Mouse (Mus musculus) frontal cortex, adult 2 months (tissue): ENCODE measurements around the gene Copb1. TPM values are rescaled to one million over a fixed set of nuclear protein-coding genes. Genes with fewer than 3 reads are reported as not detected.
"Not testable (repeated sequence)": the region's sequence is repeated elsewhere in the genome, so short reads cannot be mapped to it uniquely, and the experiment has no call there.

Experiments
- DNase-seq, 2 experiments: peaks; one replicate each; pipeline ENCODE4 v3.0.0; 2022; ENCODE audit warnings: low spot score in 1 of 2; ENCODE audit errors: extremely low spot score in 1 of 2
- polyA plus RNA-seq: library from polyadenylated mRNA; depleted of rRNA; stranded (reverse); fragments of >200 nt; gene quantifications from 2 replicates; pipeline ENCODE4 v1.2.3, GENCODE M21; 2012

The Copb1 gene
- polyA plus RNA-seq, 1 experiment = 46.2 TPM

DNA sequence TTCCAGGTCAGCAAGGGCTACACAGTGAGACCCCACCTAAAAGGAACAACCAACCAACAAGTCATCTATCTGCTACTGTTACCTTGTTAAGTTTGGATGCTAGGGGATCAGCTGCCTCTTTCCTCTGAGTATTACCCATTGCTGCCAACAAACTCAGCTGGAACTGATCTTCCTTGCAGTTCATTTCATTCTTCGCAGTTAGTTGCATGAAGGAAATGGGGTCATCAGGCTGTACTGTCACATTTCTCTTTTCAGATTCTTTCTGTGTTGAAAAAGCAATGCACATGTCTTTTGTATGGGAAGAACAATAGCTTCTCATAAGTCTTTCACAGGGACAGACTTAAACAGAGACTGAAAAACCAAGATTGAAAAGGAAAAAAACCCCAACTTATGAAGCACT, 28.0 kb downstream of the Copb1 start:
- DNase-seq = no peak

DNA sequence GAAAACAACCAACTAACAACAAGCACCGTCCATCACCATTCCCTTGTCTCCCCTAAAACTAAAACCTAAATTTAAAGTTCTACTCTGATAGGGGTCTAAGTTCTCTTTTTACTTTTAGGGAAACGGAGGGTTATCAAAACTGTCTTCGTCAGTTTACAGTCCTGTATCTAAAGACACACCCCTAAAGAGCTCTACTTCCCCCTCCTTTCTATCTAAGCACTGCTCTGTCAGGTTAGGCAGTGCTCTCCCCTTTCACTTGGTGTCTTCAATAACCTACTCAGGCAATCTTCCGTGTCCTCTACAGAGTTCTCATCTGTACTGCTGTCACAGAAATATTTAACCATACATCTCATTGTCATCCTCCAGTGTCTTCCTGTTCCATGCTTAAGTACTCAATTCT, 34.1 kb downstream of the Copb1 start:
- no peak for DNase-seq

DNA sequence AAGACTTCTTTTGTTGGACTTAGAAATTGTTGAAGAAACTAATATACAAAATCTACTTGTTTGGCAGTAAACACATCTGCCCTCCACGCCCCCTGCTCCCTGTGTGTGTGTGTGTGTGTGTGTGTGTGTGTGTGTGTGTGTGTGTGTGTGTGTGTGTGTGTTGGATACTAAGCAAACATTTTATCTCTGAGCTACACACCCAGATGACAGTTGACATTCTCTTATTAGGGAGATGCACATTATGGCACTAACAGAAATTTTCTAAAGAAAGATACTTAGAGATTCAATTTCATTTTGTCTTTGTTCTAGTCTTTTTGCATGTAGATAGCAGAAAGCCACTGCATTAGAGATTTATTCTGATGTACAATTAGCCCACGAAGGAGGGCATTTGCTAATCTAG, 37.6 kb downstream of the Copb1 start:
- DNase-seq = no peak

- no peak for DNase-seq
Measured at GRCm38 (mm10) chr7:114214385-114214784, 40.1 kb downstream of the Copb1 start.

- peak in 1 of 2 experiments; percentile 78 for DNase-seq
Measured at GRCm38 (mm10) chr7:114213537-114213936, 41.0 kb downstream of the Copb1 start.

DNA sequence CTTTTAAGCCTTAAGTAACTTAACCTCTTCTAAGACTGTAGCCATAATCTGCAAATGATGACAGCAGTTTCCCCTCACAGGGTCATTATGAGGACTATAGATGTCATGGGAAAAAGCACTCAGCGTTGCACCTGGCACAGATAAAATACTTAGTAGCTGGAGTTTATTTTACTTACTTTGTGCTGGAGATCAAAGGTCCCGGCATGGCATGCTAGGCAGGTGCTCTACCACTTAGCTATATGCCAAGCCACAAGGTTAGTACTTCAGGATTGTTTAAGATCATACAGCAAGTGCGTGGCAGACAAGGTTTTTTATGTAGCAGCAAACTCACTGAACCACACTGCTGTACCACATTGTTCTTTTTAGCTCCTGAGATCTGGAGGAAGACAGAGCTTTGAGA, 43.9 kb downstream of the Copb1 start:
- no peak for DNase-seq

- no peak for DNase-seq
Measured at GRCm38 (mm10) chr7:114209841-114210240, 44.7 kb downstream of the Copb1 start.

DNA sequence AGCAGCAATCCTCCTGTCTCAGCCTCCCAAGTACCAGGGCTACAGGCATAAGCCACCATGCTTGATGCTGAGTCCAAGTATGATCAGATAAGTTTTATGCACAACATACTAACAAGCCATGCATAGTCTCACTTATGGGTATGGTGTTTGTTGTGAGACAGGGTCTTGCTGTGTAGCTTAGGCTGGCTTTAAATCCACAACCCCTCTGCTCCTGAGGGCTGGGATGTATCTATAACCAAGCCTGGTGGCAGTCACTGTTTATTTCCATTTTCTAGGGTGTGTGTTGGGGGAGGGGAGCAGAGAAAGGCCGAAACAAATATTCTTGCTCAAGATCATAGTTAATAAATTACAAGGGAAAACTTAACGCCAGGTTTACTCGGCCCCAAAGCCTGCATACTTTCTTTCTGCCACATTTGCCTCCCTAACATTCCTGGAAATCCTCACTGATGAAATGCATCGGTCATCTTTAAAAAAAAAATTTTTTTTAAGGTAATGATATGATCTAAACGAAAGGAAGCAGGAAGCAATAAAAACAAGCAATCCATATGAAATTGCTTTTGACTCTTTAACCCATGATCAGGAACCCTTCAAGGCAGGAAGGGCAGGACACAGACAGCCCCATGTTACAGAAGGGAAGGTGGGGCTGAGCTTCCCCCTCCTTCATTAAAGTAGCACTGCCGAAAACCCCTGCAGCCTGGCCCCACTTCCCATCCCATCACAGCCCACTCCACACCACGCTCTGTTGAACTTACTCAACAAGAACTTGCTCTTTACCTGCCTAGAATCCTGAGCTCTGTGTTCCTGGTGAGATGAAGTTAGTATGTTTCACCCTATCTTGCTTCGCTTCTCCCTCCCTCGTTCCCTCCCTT, 50.8 kb downstream of the Copb1 start:
- no peak for DNase-seq

- DNase-seq = no peak
Measured at GRCm38 (mm10) chr7:114202972-114203404, 51.5 kb downstream of the Copb1 start.

DNA sequence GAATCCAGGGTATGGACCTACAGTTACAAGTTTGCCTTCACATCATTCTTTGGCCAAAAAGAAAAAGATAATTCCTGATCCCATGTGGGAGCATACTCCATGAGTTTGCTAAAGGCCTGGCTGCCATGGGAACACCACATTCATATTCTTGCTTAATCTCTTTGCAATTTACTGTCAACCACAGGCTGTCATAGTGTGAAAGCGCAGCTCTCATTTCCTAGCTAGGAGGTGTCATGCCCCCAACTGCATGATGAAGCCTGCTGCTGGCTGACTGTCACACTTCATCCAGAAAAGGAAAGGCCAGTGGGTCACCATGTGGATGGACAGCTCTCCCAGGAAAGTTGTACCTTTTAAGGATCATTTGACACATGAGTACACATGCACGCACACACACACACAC, 53.9 kb downstream of the Copb1 start:
- DNase-seq = no peak

GRCm38 (mm10) chr7:114199428-114200110, 54.9 kb downstream of the Copb1 start:
- DNase-seq = no peak

GRCm38 (mm10) chr7:114198252-114198651, 56.3 kb downstream of the Copb1 start:
- DNase-seq = no peak

DNA sequence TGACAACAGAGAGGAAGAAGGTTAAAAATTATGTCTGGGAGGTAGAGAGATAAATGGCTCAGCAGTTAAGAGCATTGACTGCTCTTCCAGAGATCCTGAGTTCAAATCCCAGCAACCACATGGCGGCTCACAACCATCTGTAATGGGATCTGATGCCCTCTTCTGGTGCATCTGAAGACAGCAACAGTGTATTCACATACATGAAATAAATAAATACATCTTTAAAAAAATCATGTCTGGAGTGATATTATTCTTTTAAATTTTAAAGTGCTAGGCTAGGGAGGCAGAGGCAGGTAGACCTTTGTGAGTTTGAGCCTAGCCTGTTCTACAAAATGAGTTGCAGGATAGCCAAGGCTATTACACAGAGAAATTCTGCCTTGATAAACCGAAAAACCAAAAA, 57.9 kb downstream of the Copb1 start:
- not testable (repeated sequence) for DNase-seq

- not testable (repeated sequence) for DNase-seq
Measured at GRCm38 (mm10) chr7:114194788-114195187, 59.7 kb downstream of the Copb1 start.

DNA sequence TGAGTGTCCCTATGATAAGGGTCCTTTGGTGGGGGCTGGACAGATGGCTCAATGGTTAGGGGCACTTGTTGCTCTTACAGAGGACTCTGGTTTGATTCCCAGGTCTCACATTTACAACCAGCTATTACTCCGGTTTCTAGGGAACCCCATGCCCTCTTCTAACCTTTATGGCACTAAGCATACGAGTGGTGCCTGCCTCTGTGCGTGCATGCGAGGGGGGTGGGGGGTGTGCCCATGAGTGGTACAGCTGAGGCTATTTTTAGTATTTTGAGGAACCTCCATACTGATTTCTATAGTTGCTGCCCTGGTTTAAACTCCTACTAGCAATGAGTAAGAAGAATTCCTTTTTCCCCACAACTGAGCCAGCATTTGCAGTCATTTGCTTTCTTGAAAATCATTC, 60.3 kb downstream of the Copb1 start:
- DNase-seq = no peak

DNA sequence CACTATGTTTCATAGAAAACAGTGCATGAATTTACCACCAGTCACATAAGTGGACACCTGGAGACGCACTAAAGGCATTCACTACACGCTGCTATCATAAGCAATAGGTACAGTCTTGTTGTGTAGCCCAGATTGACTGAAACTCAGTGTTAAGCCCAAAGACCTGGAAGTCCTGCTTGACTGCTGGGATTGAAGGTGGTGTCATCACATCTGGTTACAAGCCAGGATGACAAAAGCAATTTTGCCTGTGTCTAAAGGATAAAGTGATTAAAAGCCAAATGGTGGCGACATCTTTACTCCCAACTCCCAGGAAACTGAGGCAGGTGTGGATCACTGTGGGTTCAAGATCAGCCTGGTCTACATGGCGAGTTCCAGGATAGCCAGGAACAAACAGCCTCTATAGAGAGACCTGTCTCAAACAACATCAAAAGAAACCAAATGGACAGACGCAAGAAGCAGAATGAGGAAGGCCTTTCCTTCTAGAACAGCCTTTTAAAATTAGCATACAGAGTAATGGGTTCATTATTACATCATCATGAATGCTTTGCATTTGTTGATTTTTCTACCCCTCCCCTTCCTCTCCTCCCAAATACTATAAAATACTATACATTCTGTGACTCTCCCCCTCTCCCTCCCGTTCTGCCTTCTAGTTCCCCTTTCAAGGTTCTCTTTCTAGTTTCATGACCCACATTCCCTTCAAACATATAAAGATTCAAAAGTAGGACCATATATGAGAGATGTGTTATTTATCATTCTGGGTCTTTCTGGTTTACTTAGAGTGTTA, 61.0 kb downstream of the Copb1 start:
- no peak for DNase-seq

DNA sequence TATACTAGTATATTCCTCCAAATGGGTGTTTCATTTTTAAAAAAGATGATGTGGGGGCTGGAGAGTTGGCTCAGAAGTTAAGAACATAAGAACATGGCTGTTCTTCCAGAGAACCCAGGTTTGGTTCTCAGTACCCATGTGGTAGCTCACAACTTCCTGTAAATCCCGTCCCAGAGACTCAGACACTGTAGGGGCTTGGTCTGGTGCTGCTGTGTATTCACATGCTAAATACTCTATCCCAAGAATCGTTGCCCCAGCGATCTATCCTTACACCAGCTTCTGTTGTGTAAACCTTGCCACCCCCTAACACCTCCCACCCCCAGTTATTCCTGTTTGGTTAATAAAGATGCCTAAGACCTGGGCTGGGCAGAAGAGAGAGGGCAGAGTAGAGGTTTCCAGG, 61.9 kb downstream of the Copb1 start:
- no peak for DNase-seq

DNA sequence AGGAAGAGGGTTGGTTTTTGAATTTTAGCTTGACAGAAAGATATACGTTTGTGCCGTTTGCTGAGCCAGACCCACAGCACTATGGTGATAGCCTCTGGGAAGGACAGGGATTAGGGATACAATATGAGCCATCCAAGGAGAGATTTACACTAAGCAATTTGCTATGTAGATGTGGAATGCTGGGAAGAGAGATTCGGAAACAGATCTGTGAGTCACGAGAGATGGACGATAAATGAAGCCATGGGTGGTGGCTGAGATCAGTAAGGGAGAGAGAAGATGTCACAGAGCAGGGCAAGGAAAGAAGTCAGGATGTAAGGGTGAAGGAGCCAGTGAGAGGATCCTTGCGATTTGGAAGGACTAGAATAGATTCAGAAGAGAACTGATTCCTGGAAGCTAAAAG, 71.1 kb downstream of the Copb1 start:
- no peak for DNase-seq

GRCm38 (mm10) chr7:114182708-114183107, 71.8 kb downstream of the Copb1 start:
- no peak for DNase-seq

GRCm38 (mm10) chr7:114181391-114181790, 73.1 kb downstream of the Copb1 start:
- peak; percentile 77 to 89 for DNase-seq

GRCm38 (mm10) chr7:114176588-114176987, 77.9 kb downstream of the Copb1 start:
- DNase-seq = no peak
